Mouse (Mus musculus): ENCODE results near the gene Tomm40. TPM values are rescaled to one million over a fixed set of nuclear protein-coding genes. Genes with fewer than 3 reads are reported as not detected.
A peak's percentile ranks its signal among the peaks of the same experiment; 100 is the strongest.

Gene Tomm40
- polyA plus RNA-seq, 1 experiment from 2014 or later: 138 TPM

- H3K4me1 ChIP-seq: peaks cover 3% of the 10 kb centered on the region; the same call in 1 of the 2 replicates
- no peak overlapping the region for H3K4me3 ChIP-seq
- WGBS: 72% methylated on average over 14 of the region's 14 CpGs
- no peaks in the 10 kb centered on the region for H3K27me3 ChIP-seq
- ATAC-seq (ENCODE audit: low FRiP score): no peak
- H3K27ac ChIP-seq: no peak overlapping the region
- H3K9ac ChIP-seq: no peak overlapping the region
- no peak overlapping the region for H3K4me2 ChIP-seq (replicated peaks)
- no peaks in the 10 kb centered on the region for H3K36me3 ChIP-seq
- H3K9me3 ChIP-seq (replicated peaks): no peaks in the 10 kb centered on the region
These were observed 42.0 kb downstream of the Tomm40 start for GRCm38 (mm10) chr7:19673083-19673699.

- peaks cover 3% of the 10 kb centered on the region; the same call in 1 of the 2 replicates for H3K4me1 ChIP-seq
- WGBS: 77% methylated on average over 10 of the region's 10 CpGs
- no peak overlapping the region for H3K4me3 ChIP-seq
- no peak overlapping the region for H3K4me2 ChIP-seq (replicated peaks)
- no peaks in the 10 kb centered on the region for H3K9me3 ChIP-seq (replicated peaks)
- H3K27ac ChIP-seq: no peak overlapping the region
- H3K36me3 ChIP-seq: no peaks in the 10 kb centered on the region
- no peak for ATAC-seq (ENCODE audit: low FRiP score)
- no peak overlapping the region for H3K9ac ChIP-seq
- H3K27me3 ChIP-seq: no peaks in the 10 kb centered on the region
These were observed 43.7 kb downstream of the Tomm40 start for GRCm38 (mm10) chr7:19671511-19671910.

DNA sequence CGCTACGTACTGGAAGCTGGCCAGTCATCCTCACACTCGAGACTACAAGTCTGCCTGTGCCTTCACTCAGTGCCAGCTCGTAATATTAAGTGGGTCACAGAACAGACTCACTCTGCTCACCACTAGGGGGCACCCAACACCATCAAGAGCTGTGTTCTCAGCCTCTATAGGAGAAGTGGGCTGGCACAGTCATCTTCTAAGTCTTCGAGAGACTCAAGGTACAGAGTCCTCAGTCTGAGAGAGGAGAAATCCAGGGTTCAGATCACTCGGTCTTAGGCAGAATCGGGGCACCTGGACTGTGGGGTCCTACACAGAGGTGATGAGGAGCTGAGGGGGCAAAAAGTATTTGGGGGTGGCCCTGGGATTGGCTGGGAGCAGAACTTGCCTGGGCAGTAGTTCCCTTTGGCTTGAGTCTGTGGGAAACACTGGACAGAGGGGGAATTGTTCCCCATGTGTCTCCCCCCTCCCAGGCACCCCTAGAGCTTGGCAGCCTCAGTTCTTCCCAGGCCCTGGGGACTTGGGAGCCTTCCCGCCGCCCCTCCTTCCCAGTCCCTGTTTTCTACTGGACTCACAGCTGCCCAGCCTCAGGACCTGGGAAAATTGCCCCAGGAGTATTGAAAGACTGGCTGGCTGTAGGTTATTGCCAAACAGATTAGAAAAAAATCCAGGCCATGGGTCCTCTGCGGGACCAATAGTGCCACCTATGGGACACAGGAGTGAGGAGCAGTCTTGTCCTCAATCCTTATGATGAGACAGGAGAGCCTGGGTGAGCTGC lies 46.1 kb downstream of the Tomm40 start:
- Histone ChIP-seq H3K27ac (0 out of 2 replicates have a peak overlapping the region, but pooled peaks have one; percentile 4), H3K27me3 (no peaks in the 10 kb centered on the region), H3K4me3 (no peak overlapping the region), H3K4me2 (replicated peaks) (0 out of 2 replicates have a peak overlapping the region, but pooled peaks have one; percentile 5), H3K36me3 (no peaks in the 10 kb centered on the region), H3K9ac (0 out of 2 replicates have a peak overlapping the region, but pooled peaks have one; percentile 3), H3K9me3 (replicated peaks) (no peaks in the 10 kb centered on the region), H3K4me1 (peaks cover 10% of the 10 kb centered on the region)
- WGBS: 8% methylated on average over 10 of the region's 10 CpGs
- ATAC-seq (ENCODE audit: low FRiP score): peak; percentile 57

DNA sequence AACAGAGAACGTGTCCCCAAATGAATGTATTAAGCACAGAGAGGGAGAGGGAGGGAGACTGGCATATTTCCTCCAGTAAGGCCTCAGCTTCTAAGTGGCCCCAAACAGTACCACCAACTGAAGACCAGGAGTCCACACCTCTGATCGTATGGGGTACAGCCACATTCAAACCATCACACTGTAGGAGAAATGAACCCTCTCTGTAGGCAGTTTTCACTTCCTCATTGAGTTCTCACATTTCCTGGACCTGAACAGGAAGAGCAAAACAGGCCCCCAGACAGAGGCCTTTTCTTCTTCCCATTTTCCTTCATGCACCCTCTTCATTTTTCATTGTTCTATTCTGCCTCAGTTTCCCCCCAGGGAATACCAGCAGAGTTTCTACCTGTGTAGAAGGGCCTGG lies 47.8 kb downstream of the Tomm40 start:
- H3K9ac ChIP-seq: no peak overlapping the region

DNA sequence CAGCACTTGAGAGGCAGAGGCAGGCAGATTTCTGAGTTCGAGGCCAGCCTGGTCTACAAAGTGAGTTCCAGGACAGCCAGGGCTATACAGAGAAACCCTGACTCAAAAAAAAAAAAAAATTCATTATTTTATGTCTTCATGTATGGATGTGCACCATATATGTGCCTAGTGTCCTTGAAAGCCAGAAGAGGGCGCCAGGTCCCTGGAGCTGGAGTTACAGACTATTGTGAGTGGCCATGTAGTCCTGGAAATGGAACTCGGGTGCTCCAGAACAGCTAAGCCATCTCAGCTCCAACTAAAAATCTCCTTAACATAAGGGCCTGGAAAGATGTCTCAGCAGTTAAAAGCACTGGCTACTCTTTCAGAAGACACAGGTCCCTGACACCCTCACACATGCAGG lies 48.5 kb downstream of the Tomm40 start:
- H3K9me3 ChIP-seq (replicated peaks): no peaks in the 10 kb centered on the region
- no peak overlapping the region for H3K4me3 ChIP-seq
- H3K36me3 ChIP-seq: no peaks in the 10 kb centered on the region
- no peak for ATAC-seq (ENCODE audit: low FRiP score)
- no peaks in the 10 kb centered on the region for H3K27me3 ChIP-seq
- H3K4me2 ChIP-seq (replicated peaks): no peak overlapping the region
- H3K4me1 ChIP-seq: peaks cover 19% of the 10 kb centered on the region
- no peak overlapping the region for H3K27ac ChIP-seq
- 67% methylated on average over 3 of the region's 3 CpGs for WGBS
- H3K9ac ChIP-seq: no peak overlapping the region

More for the DNA sequence above, 47.8 kb downstream of the Tomm40 start:
- Histone ChIP-seq H3K9me3 (replicated peaks) (no peaks in the 10 kb centered on the region), H3K4me3 (no peak overlapping the region), H3K36me3 (no peaks in the 10 kb centered on the region), H3K4me1 (peaks cover 19% of the 10 kb centered on the region), H3K27me3 (no peaks in the 10 kb centered on the region), H3K27ac (no peak overlapping the region), H3K4me2 (replicated peaks) (no peak overlapping the region)
- 70% methylated on average over 2 of the region's 2 CpGs for WGBS
- no peak for ATAC-seq (ENCODE audit: low FRiP score)

DNA sequence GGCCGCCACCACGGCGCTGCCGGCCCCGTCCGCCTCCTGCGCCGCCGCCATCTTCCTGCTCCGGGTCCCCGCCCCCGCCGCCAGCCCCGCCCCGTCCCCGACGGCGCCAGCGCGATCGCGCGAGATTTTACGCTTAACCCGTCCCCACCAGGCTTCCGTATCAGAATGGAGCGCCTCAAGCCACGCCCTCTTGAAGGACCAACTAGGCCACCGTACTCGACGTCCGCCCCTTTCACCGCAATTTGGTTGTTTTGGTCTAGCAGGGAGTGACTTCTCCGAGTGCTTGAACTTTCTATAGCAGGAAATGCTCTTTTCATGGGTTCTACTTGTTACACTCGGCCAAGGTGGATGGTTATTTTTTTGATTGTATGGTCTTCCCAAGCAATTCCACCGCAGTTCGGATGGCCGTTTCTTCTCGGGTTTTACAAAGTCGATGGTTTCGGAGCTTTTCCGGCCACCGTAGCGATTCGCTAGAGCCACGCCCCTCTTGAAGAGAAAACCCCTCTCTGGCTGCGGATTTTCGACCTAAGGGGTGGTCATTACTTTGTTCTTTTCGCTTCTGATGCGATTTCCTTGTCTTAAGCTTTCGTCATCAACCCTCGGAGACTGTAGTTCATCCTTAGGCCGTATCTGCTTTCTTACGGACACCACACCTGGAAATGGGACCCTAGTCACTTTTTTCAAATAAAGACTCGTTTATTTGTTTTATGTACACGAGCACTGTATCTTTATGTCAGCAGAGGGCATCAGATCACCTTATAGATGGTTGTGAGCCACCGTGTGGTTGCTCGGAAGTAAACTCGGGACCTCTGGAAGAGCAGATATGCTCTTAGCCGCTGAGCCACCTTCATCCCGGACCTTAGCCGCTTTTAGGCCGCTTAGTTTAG lies 50.0 kb downstream of the Tomm40 start, which contains the start of gene Clptm1:
Clptm1 (minus strand) TSS at position 79 of the 887 bp plus-strand sequence.
- Histone ChIP-seq H3K27me3 (no peaks in the 10 kb centered on the region), H3K9ac (peak within 1 kb of the TSS; percentile 98), H3K27ac (peak within 1 kb of the TSS; percentile 93), H3K4me1 (peaks cover 21% of the 10 kb centered on the region), H3K9me3 (replicated peaks) (no peaks in the 10 kb centered on the region), H3K4me2 (replicated peaks) (peak within 1 kb of the TSS; percentile 85), H3K4me3 (peak within 1 kb of the TSS; percentile 100), H3K36me3 (no peaks in the 10 kb centered on the region)
- peak; percentile 83 for ATAC-seq (ENCODE audit: low FRiP score)
- under 1% methylated on average over 63 of the region's 63 CpGs for WGBS

DNA sequence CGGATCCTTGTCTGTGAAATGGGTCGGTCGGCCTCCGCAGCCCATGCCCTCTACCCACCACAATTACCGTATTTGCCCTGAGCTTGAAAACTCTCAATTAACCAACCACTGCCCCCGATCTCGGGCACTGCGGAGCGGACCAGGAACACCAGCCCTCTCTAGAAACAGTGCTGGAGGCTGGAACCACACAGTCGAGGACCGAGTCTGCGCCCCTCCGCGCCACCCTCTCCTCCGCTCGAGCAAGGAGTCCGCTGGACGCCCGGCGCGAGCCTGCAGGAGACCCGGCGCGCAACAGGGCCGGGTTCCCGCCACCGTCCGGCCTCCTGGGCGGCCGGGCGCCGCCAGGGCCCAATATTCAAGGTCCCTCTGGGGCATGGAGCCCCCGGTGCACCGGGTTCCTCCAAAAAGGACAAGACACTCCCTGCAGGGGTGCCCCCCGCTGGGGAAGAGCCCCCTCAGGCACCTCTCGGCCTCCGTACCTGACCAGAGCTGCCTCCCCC lies 50.7 kb downstream of the Tomm40 start:
- H3K36me3 ChIP-seq: peaks cover 6% of the 10 kb centered on the region
- under 1% methylated on average over 35 of the region's 37 CpGs for WGBS
- H3K27me3 ChIP-seq: no peaks in the 10 kb centered on the region
- peak; percentile 66 for ATAC-seq (ENCODE audit: low FRiP score)
- peak overlapping the region; percentile 85 for H3K4me2 ChIP-seq (replicated peaks)
- H3K9ac ChIP-seq: peak overlapping the region; percentile 98
- no peaks in the 10 kb centered on the region for H3K9me3 ChIP-seq (replicated peaks)
- H3K4me3 ChIP-seq: peak overlapping the region; percentile 100
- H3K27ac ChIP-seq: peak overlapping the region; percentile 93
- peaks cover 21% of the 10 kb centered on the region for H3K4me1 ChIP-seq

- H3K4me1 ChIP-seq: peaks cover 18% of the 10 kb centered on the region
- H3K36me3 ChIP-seq: peaks cover 8% of the 10 kb centered on the region
- H3K4me3 ChIP-seq: peak overlapping the region; percentile 100
- H3K27me3 ChIP-seq: no peaks in the 10 kb centered on the region
- peak; percentile 10; the same call in 1 of the 2 replicates for ATAC-seq (ENCODE audit: low FRiP score)
- 23% methylated on average over 8 of the region's 8 CpGs for WGBS
- no peaks in the 10 kb centered on the region for H3K9me3 ChIP-seq (replicated peaks)
- peak overlapping the region; percentile 98 for H3K9ac ChIP-seq
- H3K4me2 ChIP-seq (replicated peaks): peak overlapping the region; percentile 85
- no peak overlapping the region for H3K27ac ChIP-seq
These were observed 51.3 kb downstream of the Tomm40 start for GRCm38 (mm10) chr7:19663940-19664339.

- no peaks in the 10 kb centered on the region for H3K9me3 ChIP-seq (replicated peaks)
- no peaks in the 10 kb centered on the region for H3K27me3 ChIP-seq
- no peak overlapping the region for H3K4me3 ChIP-seq
- H3K4me2 ChIP-seq (replicated peaks): no peak overlapping the region
- H3K27ac ChIP-seq: no peak overlapping the region
- WGBS: 92% methylated on average over 2 of the region's 2 CpGs
- ATAC-seq (ENCODE audit: low FRiP score): no peak
- H3K36me3 ChIP-seq: peaks cover 69% of the 10 kb centered on the region
- H3K9ac ChIP-seq: no peak overlapping the region
- H3K4me1 ChIP-seq: no peaks in the 10 kb centered on the region
These were observed 62.6 kb downstream of the Tomm40 start for GRCm38 (mm10) chr7:19652614-19653013.
